Mouse (Mus musculus): ENCODE measurements around the gene Ap3b1. TPM values are rescaled to one million over a fixed set of nuclear protein-coding genes. Genes with fewer than 3 reads are reported as not detected.
A peak's percentile ranks its signal among the peaks of the same experiment; 100 is the strongest.

Gene Ap3b1
- polyA plus RNA-seq, 1 experiment from 2014 or later = 29.4 TPM

- Histone ChIP-seq H3K36me3 (no peaks in the 10 kb centered on the region), H3K9me3 (no peaks in the 10 kb centered on the region), H3K4me3 (no peak overlapping the region), H3K4me1 (replicated peaks) (peaks cover 44% of the 10 kb centered on the region), H3K27ac (replicated peaks) (peak overlapping the region; percentile 28; the same call in 1 of the 2 replicates), H3K4me2 (peak overlapping the region; percentile 24), H3K27me3 (peaks cover 91% of the 10 kb centered on the region), H3K9ac (no peak overlapping the region)
- WGBS = 10% methylated on average over 21 of the region's 22 CpGs
- ATAC-seq (ENCODE audit: low read depth) = peak; percentile 44
Measured at GRCm38 (mm10) chr13:94576399-94577176, 217.8 kb downstream of the Ap3b1 start.

- Histone ChIP-seq H3K9me3 (no peaks in the 10 kb centered on the region), H3K4me2 (peak overlapping the region; percentile 24; the same call in 1 of the 2 replicates), H3K27ac (replicated peaks) (0 out of 2 replicates have a peak overlapping the region, but pooled peaks have one; percentile 28), H3K36me3 (no peaks in the 10 kb centered on the region), H3K4me1 (replicated peaks) (peaks cover 44% of the 10 kb centered on the region), H3K4me3 (no peak overlapping the region), H3K27me3 (peaks cover 91% of the 10 kb centered on the region), H3K9ac (no peak overlapping the region)
- no peak for ATAC-seq (ENCODE audit: low read depth)
- WGBS = 38% methylated on average over 2 of the region's 2 CpGs
Measured at GRCm38 (mm10) chr13:94577177-94577540, 218.4 kb downstream of the Ap3b1 start.

GRCm38 (mm10) chr13:94595289-94595688, 236.5 kb downstream of the Ap3b1 start:
- H3K4me1 ChIP-seq (replicated peaks) = peaks cover 20% of the 10 kb centered on the region
- peaks cover 100% of the 10 kb centered on the region for H3K27me3 ChIP-seq
- H3K9ac ChIP-seq = 0 out of 2 replicates have a peak overlapping the region, but pooled peaks have one; percentile 22
- peak; percentile 49; the same call in 1 of the 2 replicates for ATAC-seq (ENCODE audit: low read depth)
- no peaks in the 10 kb centered on the region for H3K36me3 ChIP-seq
- H3K4me2 ChIP-seq = peak overlapping the region; percentile 52
- H3K9me3 ChIP-seq = no peaks in the 10 kb centered on the region
- no peak overlapping the region for H3K4me3 ChIP-seq
- 3% methylated on average over 14 of the region's 14 CpGs for WGBS
- peak overlapping the region; percentile 78 for H3K27ac ChIP-seq (replicated peaks)

GRCm38 (mm10) chr13:94595701-94596361, 237.1 kb downstream of the Ap3b1 start:
- Histone ChIP-seq H3K27ac (replicated peaks) (peak overlapping the region; percentile 78), H3K9ac (0 out of 2 replicates have a peak overlapping the region, but pooled peaks have one; percentile 31), H3K27me3 (peaks cover 100% of the 10 kb centered on the region), H3K9me3 (no peaks in the 10 kb centered on the region), H3K4me2 (peak overlapping the region; percentile 52), H3K36me3 (no peaks in the 10 kb centered on the region), H3K4me1 (replicated peaks) (peaks cover 20% of the 10 kb centered on the region), H3K4me3 (peak overlapping the region; percentile 24)
- peak; percentile 73 for ATAC-seq (ENCODE audit: low read depth)
- WGBS = under 1% methylated on average over 38 of the region's 38 CpGs

GRCm38 (mm10) chr13:94596386-94597033, 237.8 kb downstream of the Ap3b1 start:
- peak overlapping the region; percentile 24 for H3K4me3 ChIP-seq
- H3K27ac ChIP-seq (replicated peaks) = peak overlapping the region; percentile 78
- H3K4me1 ChIP-seq (replicated peaks) = peaks cover 20% of the 10 kb centered on the region
- peak overlapping the region; percentile 52 for H3K4me2 ChIP-seq
- 0 out of 2 replicates have a peak overlapping the region, but pooled peaks have one; percentile 31 for H3K9ac ChIP-seq
- ATAC-seq (ENCODE audit: low read depth) = peak; percentile 77
- peaks cover 100% of the 10 kb centered on the region for H3K27me3 ChIP-seq
- H3K9me3 ChIP-seq = no peaks in the 10 kb centered on the region
- WGBS = 6% methylated on average over 20 of the region's 20 CpGs
- H3K36me3 ChIP-seq = no peaks in the 10 kb centered on the region

GRCm38 (mm10) chr13:94599718-94600117, 241.0 kb downstream of the Ap3b1 start:
- 40% methylated on average over 8 of the region's 8 CpGs for WGBS
- no peak for ATAC-seq (ENCODE audit: low read depth)
- H3K27me3 ChIP-seq = peaks cover 100% of the 10 kb centered on the region
- peaks cover 20% of the 10 kb centered on the region for H3K4me1 ChIP-seq (replicated peaks)
- no peak overlapping the region for H3K4me3 ChIP-seq
- H3K36me3 ChIP-seq = no peaks in the 10 kb centered on the region
- no peak overlapping the region for H3K9ac ChIP-seq
- no peaks in the 10 kb centered on the region for H3K9me3 ChIP-seq
- H3K4me2 ChIP-seq = no peak overlapping the region
- H3K27ac ChIP-seq (replicated peaks) = no peak overlapping the region

GRCm38 (mm10) chr13:94607035-94607860, 248.5 kb downstream of the Ap3b1 start:
- peaks cover 94% of the 10 kb centered on the region for H3K27me3 ChIP-seq
- ATAC-seq (ENCODE audit: low read depth) = no peak

GRCm38 (mm10) chr13:94607861-94608223, 249.1 kb downstream of the Ap3b1 start:
- H3K9ac ChIP-seq = no peak overlapping the region
- peaks cover 94% of the 10 kb centered on the region for H3K27me3 ChIP-seq
- no peaks in the 10 kb centered on the region for H3K36me3 ChIP-seq
- no peaks in the 10 kb centered on the region for H3K9me3 ChIP-seq
- no peak for ATAC-seq (ENCODE audit: low read depth)
- H3K4me3 ChIP-seq = no peak overlapping the region
- H3K4me1 ChIP-seq (replicated peaks) = peaks cover 19% of the 10 kb centered on the region
- no peak overlapping the region for H3K4me2 ChIP-seq
- H3K27ac ChIP-seq (replicated peaks) = peak overlapping the region; percentile 72; the same call in 1 of the 2 replicates
- 11% methylated on average over 7 of the region's 7 CpGs for WGBS

More at GRCm38 (mm10) chr13:94607035-94607860, 248.5 kb downstream of the Ap3b1 start:
- Histone ChIP-seq H3K4me1 (replicated peaks) (peaks cover 19% of the 10 kb centered on the region), H3K27ac (replicated peaks) (0 out of 2 replicates have a peak overlapping the region, but pooled peaks have one; percentile 72), H3K9ac (no peak overlapping the region), H3K4me2 (no peak overlapping the region), H3K4me3 (no peak overlapping the region), H3K36me3 (no peaks in the 10 kb centered on the region), H3K9me3 (no peaks in the 10 kb centered on the region)
- 74% methylated on average over 9 of the region's 9 CpGs for WGBS

GRCm38 (mm10) chr13:94608420-94608831, 249.7 kb downstream of the Ap3b1 start:
- Histone ChIP-seq H3K4me3 (no peak overlapping the region), H3K4me1 (replicated peaks) (peaks cover 19% of the 10 kb centered on the region), H3K27me3 (peaks cover 94% of the 10 kb centered on the region), H3K4me2 (0 out of 2 replicates have a peak overlapping the region, but pooled peaks have one; percentile 7), H3K27ac (replicated peaks) (peak overlapping the region; percentile 72), H3K9ac (no peak overlapping the region), H3K36me3 (no peaks in the 10 kb centered on the region), H3K9me3 (no peaks in the 10 kb centered on the region)
- ATAC-seq (ENCODE audit: low read depth) = peak; percentile 89
- 1% methylated on average over 11 of the region's 11 CpGs for WGBS

GRCm38 (mm10) chr13:94608947-94609346, 250.2 kb downstream of the Ap3b1 start:
- no peak overlapping the region for H3K4me2 ChIP-seq
- H3K9me3 ChIP-seq = no peaks in the 10 kb centered on the region
- H3K27ac ChIP-seq (replicated peaks) = peak overlapping the region; percentile 72; the same call in 1 of the 2 replicates
- no peaks in the 10 kb centered on the region for H3K36me3 ChIP-seq
- 44% methylated on average over 10 of the region's 10 CpGs for WGBS
- H3K27me3 ChIP-seq = peaks cover 94% of the 10 kb centered on the region
- peaks cover 19% of the 10 kb centered on the region for H3K4me1 ChIP-seq (replicated peaks)
- no peak overlapping the region for H3K9ac ChIP-seq
- H3K4me3 ChIP-seq = no peak overlapping the region
- ATAC-seq (ENCODE audit: low read depth) = peak; percentile 8; the same call in 1 of the 2 replicates
